Mouse (Mus musculus): ENCODE measurements around the gene Ppt1. TPM values are rescaled to one million over a fixed set of nuclear protein-coding genes. Genes with fewer than 3 reads are reported as not detected.

Gene Ppt1
- polyA plus RNA-seq, 1 experiment from 2014 or later: 54.9 TPM

DNA sequence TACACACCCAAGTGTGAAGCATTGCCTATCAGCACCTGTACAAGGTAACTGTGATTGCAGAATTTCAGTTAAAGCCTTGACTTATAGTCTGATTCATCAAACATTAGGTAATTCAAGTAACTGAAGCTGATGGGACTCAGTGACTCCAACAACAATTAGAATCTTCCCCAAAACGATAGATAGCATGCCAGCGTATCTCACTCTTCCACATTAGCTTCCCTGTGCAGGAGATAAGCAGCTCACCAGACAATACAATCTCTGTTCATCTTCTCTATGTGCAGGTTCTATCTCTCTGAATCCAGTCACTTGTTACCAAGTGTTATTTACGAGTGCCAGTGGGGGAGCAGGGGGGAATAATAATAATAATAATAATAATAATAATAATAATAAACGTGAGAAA lies 37.5 kb downstream of the Ppt1 start:
- H3K4me1 ChIP-seq (replicated peaks; ENCODE audit: control insufficient read depth, insufficient read depth, low read length): no peaks in the 10 kb centered on the region
- WGBS: 78% methylated on average over 4 of the region's 4 CpGs
- H3K9ac ChIP-seq (ENCODE audit: low read depth, low read length): no peak overlapping the region
- no peak overlapping the region for H3K27ac ChIP-seq (ENCODE audit: low read depth, low read length)
- H3K9me3 ChIP-seq (ENCODE audit: control insufficient read depth): no peaks in the 10 kb centered on the region
- no peak for TF ChIP-seq CTCF (IDR thresholded peaks at IDR 0.05; ENCODE audit: low read depth)
- H3K36me3 ChIP-seq (ENCODE audit: control insufficient read depth, insufficient read depth): peaks cover 35% of the 10 kb centered on the region
- no peak overlapping the region for H3K4me2 ChIP-seq (replicated peaks; ENCODE audit: low read depth)
- no peaks in the 10 kb centered on the region for H3K27me3 ChIP-seq (replicated peaks; ENCODE audit: control insufficient read depth, insufficient read depth, low read length)
- no peak for ATAC-seq
- H3K4me3 ChIP-seq (ENCODE audit: low read depth, low read length): no peak overlapping the region

DNA sequence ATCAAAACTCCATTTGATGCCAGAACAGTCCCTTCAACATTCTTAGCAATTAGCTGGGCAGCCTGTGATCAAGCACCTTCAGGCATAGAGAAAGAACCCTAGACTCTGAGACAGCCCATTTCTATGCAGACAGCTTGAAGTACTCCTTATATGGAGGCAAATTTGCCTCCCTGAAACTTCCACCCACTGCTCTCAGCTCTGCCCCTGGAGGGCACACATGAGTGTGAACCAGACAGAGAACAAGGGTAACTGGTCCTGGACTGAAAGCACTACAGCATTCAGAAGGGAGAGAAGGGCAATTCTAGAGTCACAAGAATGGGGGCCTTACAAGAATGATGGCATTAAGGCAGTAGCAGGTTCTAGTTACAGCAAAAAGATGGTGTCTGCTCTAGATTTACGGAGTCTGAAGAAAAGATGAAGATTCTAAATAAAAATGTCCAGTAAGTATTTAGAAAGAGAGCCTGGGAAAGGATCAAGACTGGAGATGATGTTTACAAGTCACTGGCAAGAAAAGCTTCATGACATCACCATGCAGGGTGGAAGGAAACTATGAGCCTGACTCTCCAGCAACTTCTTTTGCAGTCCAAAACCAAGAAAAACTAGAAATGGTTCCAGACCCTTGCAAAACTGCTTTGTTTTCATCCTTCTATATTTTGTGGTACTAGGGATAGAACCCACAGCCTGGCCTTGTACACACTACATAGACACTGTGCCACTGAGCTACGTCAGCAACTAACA lies 42.5 kb downstream of the Ppt1 start:
- no peak overlapping the region for H3K9ac ChIP-seq (ENCODE audit: low read depth, low read length)

DNA sequence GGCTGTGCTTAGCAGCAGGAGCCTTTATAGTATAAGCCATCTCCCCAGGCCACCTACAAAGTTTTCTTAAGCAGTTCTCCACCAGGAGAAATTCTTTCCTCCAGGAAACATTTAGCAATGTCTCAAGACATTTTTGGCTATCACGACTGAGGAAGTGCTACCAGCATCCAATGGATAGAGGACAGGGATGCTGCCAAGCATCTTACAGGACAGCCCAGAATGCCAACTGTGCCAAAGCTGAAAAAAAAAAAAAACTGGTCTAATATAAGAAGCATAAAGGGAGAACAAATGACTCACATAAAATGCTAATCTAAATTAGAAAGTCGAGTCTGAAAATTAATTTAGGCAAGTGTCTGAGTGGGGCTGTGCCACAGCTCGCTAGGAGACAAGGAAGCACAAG lies 46.5 kb downstream of the Ppt1 start:
- peaks cover 5% of the 10 kb centered on the region; the same call in 1 of the 2 replicates for H3K4me1 ChIP-seq (replicated peaks; ENCODE audit: control insufficient read depth, insufficient read depth, low read length)
- H3K9me3 ChIP-seq (ENCODE audit: control insufficient read depth): no peaks in the 10 kb centered on the region
- no peaks in the 10 kb centered on the region for H3K36me3 ChIP-seq (ENCODE audit: control insufficient read depth, insufficient read depth)
- H3K4me2 ChIP-seq (replicated peaks; ENCODE audit: low read depth): no peak overlapping the region
- ATAC-seq: no peak
- TF ChIP-seq CTCF (IDR thresholded peaks at IDR 0.05; ENCODE audit: low read depth): no peak
- WGBS: 71% methylated on average over 3 of the region's 3 CpGs
- no peak overlapping the region for H3K9ac ChIP-seq (ENCODE audit: low read depth, low read length)
- H3K4me3 ChIP-seq (ENCODE audit: low read depth, low read length): no peak overlapping the region
- no peaks in the 10 kb centered on the region for H3K27me3 ChIP-seq (replicated peaks; ENCODE audit: control insufficient read depth, insufficient read depth, low read length)
- H3K27ac ChIP-seq (ENCODE audit: low read depth, low read length): no peak overlapping the region

More for the DNA sequence above, 42.5 kb downstream of the Ppt1 start:
- H3K27ac ChIP-seq (ENCODE audit: low read depth, low read length): no peak overlapping the region
- 0 out of 2 replicates have a peak, but pooled peaks cover 3% of the 10 kb centered on the region for H3K4me1 ChIP-seq (replicated peaks; ENCODE audit: control insufficient read depth, insufficient read depth, low read length)
- H3K4me2 ChIP-seq (replicated peaks; ENCODE audit: low read depth): no peak overlapping the region
- ATAC-seq: no peak
- no peak overlapping the region for H3K4me3 ChIP-seq (ENCODE audit: low read depth, low read length)
- H3K36me3 ChIP-seq (ENCODE audit: control insufficient read depth, insufficient read depth): no peaks in the 10 kb centered on the region
- WGBS: 71% methylated on average over 2 of the region's 2 CpGs
- no peaks in the 10 kb centered on the region for H3K9me3 ChIP-seq (ENCODE audit: control insufficient read depth)
- H3K27me3 ChIP-seq (replicated peaks; ENCODE audit: control insufficient read depth, insufficient read depth, low read length): no peaks in the 10 kb centered on the region
- peak; percentile 28; the same call in 1 of the 2 replicates for TF ChIP-seq CTCF (IDR thresholded peaks at IDR 0.05; ENCODE audit: low read depth)

DNA sequence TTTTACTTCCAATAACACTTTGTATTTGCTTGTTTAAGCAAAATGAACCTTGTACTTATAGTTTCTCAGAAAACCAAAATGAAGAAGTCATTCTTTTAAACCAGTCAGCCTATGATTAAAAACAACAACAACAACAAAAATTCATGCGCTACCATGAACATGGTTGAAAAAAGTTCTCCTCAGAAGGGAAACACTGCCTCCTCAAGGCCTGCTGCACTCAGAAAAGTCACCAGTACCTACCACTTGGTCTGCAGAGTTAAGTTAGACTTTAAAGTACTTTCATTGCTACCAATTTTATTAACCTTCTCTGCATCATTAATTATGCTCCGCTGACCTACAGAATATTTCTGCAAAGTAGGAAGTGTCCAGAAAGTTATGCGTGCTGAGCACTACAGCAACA lies 47.3 kb downstream of the Ppt1 start:
- Histone ChIP-seq H3K36me3 (ENCODE audit: control insufficient read depth, insufficient read depth) (no peaks in the 10 kb centered on the region), H3K4me2 (replicated peaks; ENCODE audit: low read depth) (peak overlapping the region; percentile 68), H3K27ac (ENCODE audit: low read depth, low read length) (peak overlapping the region; percentile 43), H3K9me3 (ENCODE audit: control insufficient read depth) (no peaks in the 10 kb centered on the region), H3K4me3 (ENCODE audit: low read depth, low read length) (no peak overlapping the region), H3K9ac (ENCODE audit: low read depth, low read length) (no peak overlapping the region), H3K4me1 (replicated peaks; ENCODE audit: control insufficient read depth, insufficient read depth, low read length) (peaks cover 5% of the 10 kb centered on the region; the same call in 1 of the 2 replicates), H3K27me3 (replicated peaks; ENCODE audit: control insufficient read depth, insufficient read depth, low read length) (no peaks in the 10 kb centered on the region)
- WGBS: 86% methylated on average over 3 of the region's 3 CpGs
- no peak for ATAC-seq
- peak; percentile 34 for TF ChIP-seq CTCF (IDR thresholded peaks at IDR 0.05; ENCODE audit: low read depth)

DNA sequence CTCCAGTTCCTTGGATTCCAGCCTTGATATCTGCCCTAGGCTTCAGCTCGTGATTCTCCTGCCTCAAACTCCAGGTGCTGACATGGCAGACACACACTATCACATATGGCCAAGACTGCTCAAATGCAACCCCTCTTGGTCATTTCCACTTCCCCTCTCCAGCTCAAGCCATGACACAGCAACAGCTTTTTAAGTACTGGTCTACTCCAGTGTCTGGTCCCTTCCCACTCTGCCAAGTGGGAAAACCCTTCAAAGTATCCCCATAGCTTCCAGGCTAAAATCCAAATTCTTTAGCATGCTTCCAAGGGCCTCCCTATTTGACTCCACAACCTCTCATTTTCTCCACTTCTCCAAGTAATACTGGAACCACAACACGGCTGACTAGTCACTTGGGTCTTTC lies 48.0 kb downstream of the Ppt1 start:
- Histone ChIP-seq H3K36me3 (ENCODE audit: control insufficient read depth, insufficient read depth) (no peaks in the 10 kb centered on the region), H3K27me3 (replicated peaks; ENCODE audit: control insufficient read depth, insufficient read depth, low read length) (no peaks in the 10 kb centered on the region), H3K9ac (ENCODE audit: low read depth, low read length) (peak overlapping the region; percentile 26; the same call in 1 of the 2 replicates), H3K27ac (ENCODE audit: low read depth, low read length) (peak overlapping the region; percentile 98; the same call in 1 of the 2 replicates), H3K4me2 (replicated peaks; ENCODE audit: low read depth) (peak overlapping the region; percentile 68), H3K4me1 (replicated peaks; ENCODE audit: control insufficient read depth, insufficient read depth, low read length) (peaks cover 5% of the 10 kb centered on the region; the same call in 1 of the 2 replicates), H3K4me3 (ENCODE audit: low read depth, low read length) (peak overlapping the region; percentile 78), H3K9me3 (ENCODE audit: control insufficient read depth) (no peaks in the 10 kb centered on the region)
- no peak for TF ChIP-seq CTCF (IDR thresholded peaks at IDR 0.05; ENCODE audit: low read depth)
- WGBS: 34% methylated on average over 2 of the region's 2 CpGs
- no peak for ATAC-seq

DNA sequence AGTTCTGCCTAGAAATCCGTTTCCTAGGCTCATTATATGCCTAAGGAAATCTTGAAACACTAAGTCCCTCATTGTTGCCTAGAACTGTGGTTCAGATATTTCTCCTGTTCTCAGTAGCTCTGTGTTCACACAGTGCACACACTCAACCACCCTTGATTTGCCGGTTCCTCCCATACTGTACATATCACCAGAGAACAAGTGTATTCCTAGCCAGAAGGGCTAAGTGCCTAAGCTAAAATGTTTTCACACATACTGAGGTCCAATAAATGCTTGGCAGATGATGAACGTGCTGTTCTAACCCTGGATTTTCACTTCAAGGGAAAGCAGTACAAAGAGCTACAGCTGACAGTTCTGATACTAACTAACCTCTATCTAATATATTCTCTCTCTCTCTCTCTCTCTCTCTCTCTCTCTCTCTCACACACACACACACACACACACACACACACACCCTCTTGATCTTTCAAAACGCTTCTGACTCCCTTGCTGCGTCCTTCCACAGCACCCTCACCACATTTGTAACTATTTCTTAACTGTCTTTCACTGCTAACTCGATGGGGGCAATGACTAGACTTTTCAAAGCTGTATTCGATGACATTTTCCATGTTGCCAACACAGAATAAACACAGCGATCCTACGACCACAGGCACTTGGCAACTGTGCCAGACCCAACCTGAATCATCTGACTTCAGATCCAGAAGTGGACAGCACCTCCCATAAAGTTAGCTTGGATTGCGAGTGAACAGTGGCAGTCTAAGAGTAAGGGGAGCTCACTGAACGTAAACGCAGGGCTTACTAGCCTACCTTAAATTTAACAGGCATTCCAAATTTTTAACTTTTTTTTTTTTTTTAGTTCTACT lies 48.7 kb downstream of the Ppt1 start:
- H3K36me3 ChIP-seq (ENCODE audit: control insufficient read depth, insufficient read depth): no peaks in the 10 kb centered on the region
- no peaks in the 10 kb centered on the region for H3K27me3 ChIP-seq (replicated peaks; ENCODE audit: control insufficient read depth, insufficient read depth, low read length)
- no peak for ATAC-seq
- no peak for TF ChIP-seq CTCF (IDR thresholded peaks at IDR 0.05; ENCODE audit: low read depth)
- WGBS: 18% methylated on average over 12 of the region's 12 CpGs
- peak overlapping the region; percentile 68 for H3K4me2 ChIP-seq (replicated peaks; ENCODE audit: low read depth)
- peaks cover 5% of the 10 kb centered on the region; the same call in 1 of the 2 replicates for H3K4me1 ChIP-seq (replicated peaks; ENCODE audit: control insufficient read depth, insufficient read depth, low read length)
- peak overlapping the region; percentile 98; the same call in 1 of the 2 replicates for H3K27ac ChIP-seq (ENCODE audit: low read depth, low read length)
- H3K9me3 ChIP-seq (ENCODE audit: control insufficient read depth): no peaks in the 10 kb centered on the region
- peak overlapping the region; percentile 78 for H3K4me3 ChIP-seq (ENCODE audit: low read depth, low read length)
- H3K9ac ChIP-seq (ENCODE audit: low read depth, low read length): peak overlapping the region; percentile 83
